Mouse (Mus musculus) gastrocnemius, postnatal 14 days (tissue): ENCODE measurements around the gene Akap11. TPM values are rescaled to one million over a fixed set of nuclear protein-coding genes. Genes with fewer than 3 reads are reported as not detected.

Source experiments
- DNase-seq: peaks from one replicate; pipeline ENCODE4 v3.0.0; 2021; ENCODE audit warnings: mixed read lengths
- intact Hi-C: fragments of 180-260 bp; cut with DNase I; formaldehyde crosslinking; loops from one replicate; pipeline ENCODE4 v1.15.1; 2025; ENCODE audit warnings: low total_unique reads
- total RNA-seq, 2 experiments: library from RNA; stranded (reverse); gene quantifications; 2 replicates each; pipeline ENCODE4 v1.2.3; 2021

Akap11 gene
- total RNA-seq, 2 experiments from 2014 or later = 18.1 to 20.3 TPM

GRCm38 (mm10) chr14:78530256-78530655, 6.4 kb downstream of the Akap11 start:
- no peak for DNase-seq
- intact Hi-C loops = no loop called here

GRCm38 (mm10) chr14:78528461-78529425, 7.9 kb downstream of the Akap11 start:
- intact Hi-C loops = no loop called here
- no peak for DNase-seq

- no peak for DNase-seq
- intact Hi-C loops = no loop called here
Observed at GRCm38 (mm10) chr14:78526907-78527306, 9.7 kb downstream of the Akap11 start.

GRCm38 (mm10) chr14:78526475-78526874, 10.1 kb downstream of the Akap11 start:
- intact Hi-C loops = no loop called here
- no peak for DNase-seq

GRCm38 (mm10) chr14:78525611-78526457, 10.8 kb downstream of the Akap11 start:
- intact Hi-C loops = no loop called here
- no peak for DNase-seq

- no peak for DNase-seq
- intact Hi-C loops = no loop called here
Observed at GRCm38 (mm10) chr14:78525059-78525458, 11.5 kb downstream of the Akap11 start.

GRCm38 (mm10) chr14:78510713-78511112, 25.9 kb downstream of the Akap11 start:
- no peak for DNase-seq
- intact Hi-C loops = no loop called here

GRCm38 (mm10) chr14:78509791-78510190, 26.8 kb downstream of the Akap11 start:
- DNase-seq = no peak

GRCm38 (mm10) chr14:78500578-78500977, 36.0 kb downstream of the Akap11 start:
- intact Hi-C loops = no loop called here
- no peak for DNase-seq

More at GRCm38 (mm10) chr14:78509791-78510190, 26.8 kb downstream of the Akap11 start:
- intact Hi-C loops = no loop called here

GRCm38 (mm10) chr14:78496691-78497090, 39.9 kb downstream of the Akap11 start:
- intact Hi-C loops = no loop called here
- DNase-seq = no peak

- intact Hi-C loops = no loop called here
Observed at GRCm38 (mm10) chr14:78495241-78495640, 41.4 kb downstream of the Akap11 start.

GRCm38 (mm10) chr14:78492602-78493001, 44.0 kb downstream of the Akap11 start:
- intact Hi-C loops = no loop called here
- DNase-seq = no peak

More at GRCm38 (mm10) chr14:78495241-78495640, 41.4 kb downstream of the Akap11 start:
- DNase-seq = no peak

GRCm38 (mm10) chr14:78491432-78491831, 45.2 kb downstream of the Akap11 start:
- DNase-seq = no peak
- intact Hi-C loops = no loop called here

GRCm38 (mm10) chr14:78482385-78483231, 54.0 kb downstream of the Akap11 start:
- intact Hi-C loops = no loop called here
- peak; percentile 18 for DNase-seq

GRCm38 (mm10) chr14:78474058-78474457, 62.5 kb downstream of the Akap11 start:
- DNase-seq = no peak
- intact Hi-C loops = no loop called here

- no peak for DNase-seq
- intact Hi-C loops = no loop called here
Observed at GRCm38 (mm10) chr14:78470714-78471113, 65.9 kb downstream of the Akap11 start.

GRCm38 (mm10) chr14:78468991-78469390, 67.6 kb downstream of the Akap11 start:
- intact Hi-C loops = no loop called here
- no peak for DNase-seq

GRCm38 (mm10) chr14:78467994-78468393, 68.6 kb downstream of the Akap11 start:
- no peak for DNase-seq
- intact Hi-C loops = no loop called here

- no peak for DNase-seq
- intact Hi-C loops = no loop called here
Observed at GRCm38 (mm10) chr14:78464353-78464752, 72.3 kb downstream of the Akap11 start.
